Mouse (Mus musculus) cerebellum, adult 11 months (tissue): ENCODE data around the gene Prrc2c.
"Not testable (repeated sequence)": the region's sequence is repeated elsewhere in the genome, so short reads cannot be mapped to it uniquely, and the experiment has no call there.

Experiments used
- DNase-seq: peaks from one replicate; pipeline ENCODE4 v3.0.0; 2022

Gene Prrc2c

GRCm38 (mm10) chr1:162665486-162666174 lies 74.7 kb downstream of the Prrc2c start:
- no peak for DNase-seq

GRCm38 (mm10) chr1:162664826-162665475 lies 75.4 kb downstream of the Prrc2c start:
- DNase-seq: peak; percentile 60

- no peak for DNase-seq
Observed at GRCm38 (mm10) chr1:162660276-162660860, 80.0 kb downstream of the Prrc2c start.

- DNase-seq: no peak
Observed at GRCm38 (mm10) chr1:162658119-162658518, 82.2 kb downstream of the Prrc2c start, which contains the start of gene Myocos. TSS of gene Myocos (minus strand) at chr1:162658219.

- no peak for DNase-seq
Observed at GRCm38 (mm10) chr1:162648416-162648815, 91.9 kb downstream of the Prrc2c start.

GRCm38 (mm10) chr1:162646083-162646686 lies 94.2 kb downstream of the Prrc2c start:
- DNase-seq: no peak

- DNase-seq: peak; percentile 69
Observed at GRCm38 (mm10) chr1:162643752-162644151, 96.6 kb downstream of the Prrc2c start.

GRCm38 (mm10) chr1:162642591-162642990 lies 97.8 kb downstream of the Prrc2c start:
- no peak for DNase-seq

- no peak for DNase-seq
Observed at GRCm38 (mm10) chr1:162639861-162640260, 100.5 kb downstream of the Prrc2c start.

- no peak for DNase-seq
Observed at GRCm38 (mm10) chr1:162639051-162639750, 101.2 kb downstream of the Prrc2c start, which contains the start of gene Myoc. TSS of gene Myoc (plus strand) at chr1:162639155.

- no peak for DNase-seq
Observed at GRCm38 (mm10) chr1:162638535-162638934, 101.8 kb downstream of the Prrc2c start.

- no peak for DNase-seq
Observed at GRCm38 (mm10) chr1:162636516-162636915, 103.8 kb downstream of the Prrc2c start.

- DNase-seq: peak; percentile 43
Observed at GRCm38 (mm10) chr1:162635291-162635931, 104.9 kb downstream of the Prrc2c start.

- DNase-seq: not testable (repeated sequence)
Observed at GRCm38 (mm10) chr1:162628326-162628725, 112.0 kb downstream of the Prrc2c start.

- DNase-seq: not testable (repeated sequence)
Observed at GRCm38 (mm10) chr1:162627821-162628220, 112.5 kb downstream of the Prrc2c start.

GRCm38 (mm10) chr1:162625229-162625628 lies 115.1 kb downstream of the Prrc2c start:
- no peak for DNase-seq

GRCm38 (mm10) chr1:162623895-162624294 lies 116.5 kb downstream of the Prrc2c start:
- no peak for DNase-seq
